Mouse (Mus musculus) lung, postnatal 0 days (tissue): Measurements from ENCODE around the gene Casp12.

ENCODE experiments used
- CTCF ChIP-seq: IDR thresholded peaks from 2 replicates; pipeline ENCODE4 v1.5.1; 2016; ENCODE audit warnings: antibody characterized with exemption, mild to moderate bottlenecking
- EP300 ChIP-seq: IDR thresholded peaks from 2 replicates; pipeline ENCODE4 v1.6.1; 2016; ENCODE audit warnings: antibody characterized with exemption, mild to moderate bottlenecking, control low read depth

DNA sequence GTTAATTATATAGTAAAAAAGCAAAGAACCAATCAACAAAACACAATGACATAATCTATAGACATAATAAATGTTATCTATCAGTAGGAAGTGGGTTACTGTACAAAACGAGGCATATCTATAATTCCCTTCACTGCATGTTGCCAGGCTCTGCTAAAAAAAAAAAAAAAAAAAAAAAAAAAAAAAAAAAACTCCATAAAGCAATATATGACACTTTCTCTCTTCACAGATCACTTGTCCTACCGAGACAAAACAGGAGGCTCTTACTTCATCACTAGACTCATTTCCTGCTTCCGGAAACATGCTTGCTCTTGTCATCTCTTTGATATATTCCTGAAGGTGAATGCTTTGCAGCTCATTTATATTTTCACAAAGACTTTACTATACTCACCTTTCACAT, 17.0 kb upstream of the Casp12 start:
- TF ChIP-seq CTCF (no peak), EP300 (no peak)
